Mouse (Mus musculus) ES-E14 (cell line): ENCODE results near the gene Ift74. TPM values are rescaled to one million over a fixed set of nuclear protein-coding genes. Genes with fewer than 3 reads are reported as not detected.
"Not testable (repeated sequence)": the region's sequence is repeated elsewhere in the genome, so short reads cannot be mapped to it uniquely, and the experiment has no call there.

Experiments
- DNase-seq: peaks from one replicate; pipeline ENCODE4 v3.0.0-alpha.2; 2013; ENCODE audit warnings: low read depth, low spot score
- H3K27ac ChIP-seq: 2 replicates; pipeline ENCODE4 v1.5.1; 2012; ENCODE audit warnings: low read depth, mild to moderate bottlenecking, low read length, moderate library complexity, mixed read lengths; ENCODE audit not compliant: poor library complexity, insufficient read depth, severe bottlenecking
- H3K36me3 ChIP-seq: 2 replicates; pipeline ENCODE4 v1.6.1; 2012; ENCODE audit warnings: mild to moderate bottlenecking, low read length, moderate library complexity, mixed read lengths; ENCODE audit not compliant: control insufficient read depth, poor library complexity, insufficient read depth, severe bottlenecking
- H3K4me1 ChIP-seq, 2 experiments: fragments of 150-350 bp in 1 of 2; sonication (generic) in 1 of 2; 2 replicates each; pipeline ENCODE4 v1.6.1; 2012; ENCODE audit warnings: low read length in 2 of 2, mild to moderate bottlenecking in 1 of 2, mixed read lengths in 1 of 2; ENCODE audit not compliant: control insufficient read depth in 2 of 2, insufficient read depth in 2 of 2, poor library complexity in 1 of 2
- H3K4me3 ChIP-seq, 2 experiments: fragments of 150-350 bp in 1 of 2; sonication (generic) in 1 of 2; 2 replicates each; pipeline ENCODE4 v1.5.1; 2012; ENCODE audit warnings: low read length in 2 of 2, low read depth in 1 of 2, mild to moderate bottlenecking in 1 of 2, mixed read lengths in 1 of 2; ENCODE audit not compliant: insufficient read depth in 1 of 2, poor library complexity in 1 of 2, severe bottlenecking in 1 of 2
- H3K9ac ChIP-seq: 2 replicates; pipeline ENCODE4 v1.6.1; 2012; ENCODE audit warnings: low read depth, mild to moderate bottlenecking, low read length, mixed read lengths; ENCODE audit not compliant: poor library complexity, insufficient read depth, severe bottlenecking
- H3K9me3 ChIP-seq: fragments of 150-350 bp; sonication (generic); 2 replicates; pipeline ENCODE4 v1.6.1; 2012; ENCODE audit warnings: low read depth, mild to moderate bottlenecking, low read length; ENCODE audit not compliant: control insufficient read depth, insufficient read depth
- CHD2 ChIP-seq: IDR thresholded peaks from 2 replicates; pipeline ENCODE4 v1.6.1; 2014; ENCODE audit warnings: mild to moderate bottlenecking, low read depth, low read length, inconsistent platforms
- HCFC1 ChIP-seq: IDR thresholded peaks from 2 replicates; pipeline ENCODE4 v1.6.1; 2012; ENCODE audit warnings: low read length, inconsistent platforms, borderline replicate concordance; ENCODE audit not compliant: insufficient read depth
- MAFK ChIP-seq: IDR thresholded peaks from 2 replicates; pipeline ENCODE4 v1.6.1; 2014; ENCODE audit warnings: mild to moderate bottlenecking, low read depth, low read length, inconsistent platforms; ENCODE audit not compliant: insufficient read depth
- ZC3H11A ChIP-seq: IDR thresholded peaks from 2 replicates; pipeline ENCODE4 v1.6.1; 2012; ENCODE audit warnings: low read depth, mild to moderate bottlenecking, inconsistent platforms, low read length, borderline replicate concordance
- ZNF384 ChIP-seq: IDR thresholded peaks from 2 replicates; pipeline ENCODE4 v1.6.1; 2012; ENCODE audit warnings: low read depth, low read length, inconsistent platforms
- in situ Hi-C, 2 experiments: fragments of 600-800 bp; cut with MboI; formaldehyde crosslinking; loops; one replicate each; pipeline ENCODE4 v1.15.1; 2025; ENCODE audit warnings: low sequenced_read_pairs in 2 of 2, inconsistent platforms in 1 of 2; ENCODE audit not compliant: unreplicated experiment in 2 of 2
- total RNA-seq: library from RNA; depleted of rRNA; stranded (reverse); fragments of 300-350 nt; gene quantifications from 2 replicates; pipeline ENCODE4 v1.2.3, GENCODE M21; 2012

Ift74 gene
- total RNA-seq, 1 experiment: 14.8 TPM

DNA sequence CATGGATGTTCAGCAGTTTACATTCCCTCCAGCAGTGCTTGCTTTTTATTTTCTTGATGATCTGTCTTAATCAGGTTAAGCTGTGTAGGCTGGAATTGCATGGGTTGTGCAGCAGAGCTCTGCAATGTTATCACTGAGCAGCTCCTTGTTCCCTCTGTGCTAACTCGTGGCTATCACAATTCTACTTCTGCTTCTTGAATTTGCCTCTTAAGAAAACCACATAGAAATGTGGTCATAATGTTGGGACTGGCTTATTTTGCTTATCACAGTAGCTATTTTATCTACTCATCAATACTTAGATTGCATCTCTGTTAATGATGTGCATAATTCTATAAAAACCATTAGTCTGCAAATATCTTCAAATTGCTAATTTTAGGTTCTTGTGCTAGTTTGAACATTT, 67.7 kb downstream of the Ift74 start:
- H3K9ac ChIP-seq: no peak overlapping the region
- no peaks in the 10 kb centered on the region for H3K4me1 ChIP-seq
- H3K9me3 ChIP-seq: no peaks in the 10 kb centered on the region
- no peak for TF ChIP-seq ZC3H11A
- no peak for TF ChIP-seq ZNF384
- no peak for TF ChIP-seq MAFK
- no peak for TF ChIP-seq HCFC1
- TF ChIP-seq CHD2: no peak
- in situ Hi-C loops: loop anchor here in 1 of 2 experiments (25.0 kb wide), 1 partner anchor 230 kb away; no protein-coding TSS in a partner anchor
- no peak for DNase-seq
- H3K36me3 ChIP-seq: no peaks in the 10 kb centered on the region
- no peak overlapping the region for H3K4me3 ChIP-seq
- H3K27ac ChIP-seq: no peak overlapping the region

- H3K9ac ChIP-seq: no peak overlapping the region
- H3K27ac ChIP-seq: no peak overlapping the region
- no peak for DNase-seq
- in situ Hi-C loops: loop anchor here in 1 of 2 experiments (25.0 kb wide), 1 partner anchor 229 kb away; no protein-coding TSS in a partner anchor
- no peaks in the 10 kb centered on the region for H3K9me3 ChIP-seq
- no peak for TF ChIP-seq CHD2
- no peak for TF ChIP-seq ZC3H11A
- no peak for TF ChIP-seq HCFC1
- no peaks in the 10 kb centered on the region for H3K36me3 ChIP-seq
- H3K4me3 ChIP-seq: no peak overlapping the region
- H3K4me1 ChIP-seq: no peaks in the 10 kb centered on the region
Observed at GRCm38 (mm10) chr4:94683305-94683704, 69.0 kb downstream of the Ift74 start.

DNA sequence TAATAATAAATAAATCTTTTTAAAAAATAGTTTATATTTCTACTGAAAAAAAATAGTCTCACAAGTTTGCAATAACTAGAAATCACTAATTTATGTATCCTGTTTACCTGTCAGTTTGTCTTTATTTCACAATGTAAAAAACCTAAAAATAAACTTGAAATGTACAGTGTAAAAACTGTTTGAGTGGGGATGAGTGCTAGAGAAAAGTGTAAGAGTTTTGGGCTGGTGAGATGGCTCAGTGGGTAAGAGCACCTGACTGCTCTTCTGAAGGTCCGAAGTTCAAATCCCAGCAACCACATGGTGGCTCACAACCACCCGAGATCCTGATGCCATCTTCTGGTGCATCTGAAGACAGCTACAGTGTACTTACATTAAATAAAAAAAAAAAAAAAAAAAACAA, 75.5 kb downstream of the Ift74 start:
- not testable (repeated sequence) for DNase-seq, H3K4me3 ChIP-seq, H3K4me1 ChIP-seq, H3K36me3 ChIP-seq, H3K9me3 ChIP-seq, H3K9ac ChIP-seq, H3K27ac ChIP-seq
- in situ Hi-C loops: loop anchor here in 1 of 2 experiments (25.0 kb wide), 1 partner anchor 222 kb away; no protein-coding TSS in a partner anchor

- H3K27ac ChIP-seq: no peak overlapping the region
- H3K36me3 ChIP-seq: no peaks in the 10 kb centered on the region
- no peaks in the 10 kb centered on the region for H3K9me3 ChIP-seq
- DNase-seq: no peak
- no peak for TF ChIP-seq CHD2
- no peak for TF ChIP-seq MAFK
- TF ChIP-seq HCFC1: no peak
- TF ChIP-seq ZNF384: no peak
- no peak for TF ChIP-seq ZC3H11A
- H3K9ac ChIP-seq: no peak overlapping the region
- H3K4me3 ChIP-seq: no peak overlapping the region
- in situ Hi-C loops: loop anchor here in 1 of 2 experiments (25.0 kb wide), 1 partner anchor 221 kb away; no protein-coding TSS in a partner anchor
- H3K4me1 ChIP-seq: no peaks in the 10 kb centered on the region
Observed at GRCm38 (mm10) chr4:94691078-94691477, 76.8 kb downstream of the Ift74 start.

GRCm38 (mm10) chr4:94692175-94692574, 77.9 kb downstream of the Ift74 start:
- no peak overlapping the region for H3K9ac ChIP-seq
- H3K27ac ChIP-seq: no peak overlapping the region
- no peaks in the 10 kb centered on the region for H3K9me3 ChIP-seq
- no peaks in the 10 kb centered on the region for H3K36me3 ChIP-seq
- H3K4me1 ChIP-seq: no peaks in the 10 kb centered on the region
- no peak overlapping the region for H3K4me3 ChIP-seq
- in situ Hi-C loops: loop anchor here in 1 of 2 experiments (25.0 kb wide), 1 partner anchor 220 kb away; no protein-coding TSS in a partner anchor
- no peak for TF ChIP-seq MAFK
- TF ChIP-seq HCFC1: no peak
- no peak for TF ChIP-seq ZC3H11A
- no peak for TF ChIP-seq CHD2
- no peak for TF ChIP-seq ZNF384
- DNase-seq: no peak
